Mouse (Mus musculus): ENCODE measurements at regions not wholly inside any gene's neighbourhood (a gene's known extent, or its start where the extent isn't known, plus 50 kb on each side); places are given as distances from the start of the nearest gene placed in this dataset.
"Not testable (repeated sequence)": the region's sequence is repeated elsewhere in the genome, so short reads cannot be mapped to it uniquely, and the experiment has no call there.

GRCm38 (mm10) chr16:65441954-65442353 lies 78.4 kb upstream of the Pou1f1 start:
- WGBS (ENCODE audit: insufficient replicate concordance): 60% methylated on average over 4 of the region's 4 CpGs
- no peak overlapping the region for H3K27ac ChIP-seq

DNA sequence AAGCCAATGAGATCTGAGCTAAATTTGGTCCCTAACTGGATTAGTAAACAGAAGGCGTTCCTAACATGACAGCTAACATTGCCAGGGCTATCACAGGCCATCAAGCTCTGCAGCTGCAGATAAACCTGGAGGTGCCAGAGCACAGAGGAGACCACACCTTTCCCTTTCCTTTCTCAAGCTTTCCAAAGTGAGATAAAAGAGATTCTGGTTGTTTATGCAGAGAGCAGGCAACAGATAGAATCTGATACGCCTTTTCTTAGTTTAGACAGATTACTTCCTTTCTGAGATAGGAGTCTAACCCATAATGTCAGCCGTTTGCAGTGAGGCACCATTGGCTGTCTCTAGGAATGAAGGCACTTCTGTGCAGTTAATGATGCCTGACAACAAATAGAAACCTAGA lies 71.5 kb upstream of the Pou1f1 start:
- Histone ChIP-seq H3K4me3 (ENCODE audit: insufficient read depth in 1 of 2, low read depth in 2 of 2, low read length in 2 of 2) (no peak overlapping the region), H3K27ac (no peak overlapping the region), H3K4me1 (replicated peaks; ENCODE audit: control insufficient read depth in 2 of 2, insufficient read depth in 2 of 2, low read length in 1 of 2) (no peaks in the 10 kb centered on the region; a peak in 1 of 4 replicates), H3K4me2 (ENCODE audit: low read depth) (no peak overlapping the region), H3K36me3 (replicated peaks; ENCODE audit: control insufficient read depth, insufficient read depth, low read depth) (no peaks in the 10 kb centered on the region), H3K9me3 (ENCODE audit: control insufficient read depth, low read length) (no peaks in the 10 kb centered on the region), H3K27me3 (ENCODE audit: control insufficient read depth, insufficient read depth, low read length) (no peaks in the 10 kb centered on the region), H3K9ac (replicated peaks) (no peak overlapping the region)
- 12% methylated on average over 3 of the region's 3 CpGs for WGBS (ENCODE audit: insufficient replicate concordance)
- DNase-seq (ENCODE audit: low read depth in 3 of 3, low spot score in 3 of 3): no peak
- TF ChIP-seq EP300 (IDR thresholded peaks at IDR 0.05; ENCODE audit: low read depth) (no peak), CTCF (IDR thresholded peaks at IDR 0.05; ENCODE audit: low read depth) (no peak)
- ATAC-seq (ENCODE audit: insufficient read depth): no peak

More at GRCm38 (mm10) chr16:65441954-65442353, 78.4 kb upstream of the Pou1f1 start:
- no peak overlapping the region for H3K4me3 ChIP-seq (ENCODE audit: insufficient read depth in 1 of 2, low read depth in 2 of 2, low read length in 2 of 2)
- H3K9ac ChIP-seq (replicated peaks): no peak overlapping the region
- H3K4me1 ChIP-seq (replicated peaks; ENCODE audit: control insufficient read depth in 2 of 2, insufficient read depth in 2 of 2, low read length in 1 of 2): no peaks in the 10 kb centered on the region
- ATAC-seq (ENCODE audit: insufficient read depth) (no peak), DNase-seq (ENCODE audit: low read depth in 3 of 3, low spot score in 3 of 3) (no peak)
- no peak overlapping the region for H3K4me2 ChIP-seq (ENCODE audit: low read depth)
- H3K9me3 ChIP-seq (ENCODE audit: control insufficient read depth, low read length): no peaks in the 10 kb centered on the region
- TF ChIP-seq EP300 (IDR thresholded peaks at IDR 0.05; ENCODE audit: low read depth) (no peak), CTCF (IDR thresholded peaks at IDR 0.05; ENCODE audit: low read depth) (no peak)
- no peaks in the 10 kb centered on the region for H3K27me3 ChIP-seq (ENCODE audit: control insufficient read depth, insufficient read depth, low read length)
- H3K36me3 ChIP-seq (replicated peaks; ENCODE audit: control insufficient read depth, insufficient read depth, low read depth): no peaks in the 10 kb centered on the region

DNA sequence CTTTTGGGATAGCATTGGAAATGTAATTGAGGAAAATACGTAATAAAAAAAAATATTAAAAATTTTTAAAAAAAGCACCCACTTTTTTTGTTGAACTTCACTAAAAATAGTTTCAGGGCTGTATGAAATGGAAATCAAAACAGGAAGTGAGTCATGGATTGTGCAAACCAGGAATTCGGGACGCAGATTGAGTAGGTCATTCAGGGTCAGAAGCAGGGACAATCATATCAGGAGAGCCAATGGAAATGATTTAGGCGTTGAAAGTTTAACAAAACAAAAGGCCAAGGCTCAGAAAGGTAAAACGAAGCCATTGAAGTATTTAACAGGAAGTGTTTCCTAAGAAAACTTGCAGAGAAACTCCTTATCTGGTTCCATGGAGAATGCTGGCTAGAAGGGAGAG lies 69.6 kb upstream of the Pou1f1 start:
- Histone ChIP-seq H3K4me3 (ENCODE audit: insufficient read depth in 1 of 2, low read depth in 2 of 2, low read length in 2 of 2) (no peak overlapping the region), H3K27ac (no peak overlapping the region), H3K9me3 (ENCODE audit: control insufficient read depth, low read length) (no peaks in the 10 kb centered on the region), H3K9ac (replicated peaks) (no peak overlapping the region), H3K36me3 (replicated peaks; ENCODE audit: control insufficient read depth, insufficient read depth, low read depth) (no peaks in the 10 kb centered on the region), H3K4me2 (ENCODE audit: low read depth) (no peak overlapping the region), H3K27me3 (ENCODE audit: control insufficient read depth, insufficient read depth, low read length) (no peaks in the 10 kb centered on the region), H3K4me1 (replicated peaks; ENCODE audit: control insufficient read depth in 2 of 2, insufficient read depth in 2 of 2, low read length in 1 of 2) (no peaks in the 10 kb centered on the region; a peak in 1 of 4 replicates)
- TF ChIP-seq CTCF (IDR thresholded peaks at IDR 0.05; ENCODE audit: low read depth) (no peak), EP300 (IDR thresholded peaks at IDR 0.05; ENCODE audit: low read depth) (no peak)
- ATAC-seq (ENCODE audit: insufficient read depth) (no peak), DNase-seq (ENCODE audit: low read depth in 3 of 3, low spot score in 3 of 3) (no peak)
- WGBS (ENCODE audit: insufficient replicate concordance): 47% methylated on average over 5 of the region's 5 CpGs

- H3K4me1 ChIP-seq (replicated peaks; ENCODE audit: control insufficient read depth in 2 of 2, insufficient read depth in 2 of 2, low read length in 1 of 2): no peaks in the 10 kb centered on the region; a peak in 1 of 4 replicates
- WGBS (ENCODE audit: insufficient replicate concordance): 55% methylated on average over 3 of the region's 3 CpGs
These were observed 68.4 kb upstream of the Pou1f1 start for GRCm38 (mm10) chr16:65451885-65452284.

GRCm38 (mm10) chr16:65456948-65457347 lies 63.4 kb upstream of the Pou1f1 start:
- not testable (repeated sequence) for H3K4me1 ChIP-seq (replicated peaks; ENCODE audit: control insufficient read depth in 2 of 2, insufficient read depth in 2 of 2, low read length in 1 of 2); H3K27me3 ChIP-seq (ENCODE audit: control insufficient read depth, insufficient read depth, low read length); H3K9ac ChIP-seq (replicated peaks); H3K36me3 ChIP-seq (replicated peaks; ENCODE audit: control insufficient read depth, insufficient read depth, low read depth); H3K4me3 ChIP-seq (ENCODE audit: insufficient read depth in 1 of 2, low read depth in 2 of 2, low read length in 2 of 2); H3K9me3 ChIP-seq (ENCODE audit: control insufficient read depth, low read length); ATAC-seq (ENCODE audit: insufficient read depth); DNase-seq (ENCODE audit: low read depth in 3 of 3, low spot score in 3 of 3); H3K27ac ChIP-seq; H3K4me2 ChIP-seq (ENCODE audit: low read depth)
- 54% methylated on average over 1 of the region's 3 CpGs for WGBS (ENCODE audit: insufficient replicate concordance)

More at GRCm38 (mm10) chr16:65451885-65452284, 68.4 kb upstream of the Pou1f1 start:
- H3K4me3 ChIP-seq (ENCODE audit: insufficient read depth in 1 of 2, low read depth in 2 of 2, low read length in 2 of 2): no peak overlapping the region
- H3K9ac ChIP-seq (replicated peaks): no peak overlapping the region
- DNase-seq (ENCODE audit: low read depth in 3 of 3, low spot score in 3 of 3): no peak
- TF ChIP-seq EP300 (IDR thresholded peaks at IDR 0.05; ENCODE audit: low read depth) (no peak), CTCF (IDR thresholded peaks at IDR 0.05; ENCODE audit: low read depth) (no peak)
- H3K36me3 ChIP-seq (replicated peaks; ENCODE audit: control insufficient read depth, insufficient read depth, low read depth): no peaks in the 10 kb centered on the region
- no peak for ATAC-seq (ENCODE audit: insufficient read depth)
- no peaks in the 10 kb centered on the region for H3K27me3 ChIP-seq (ENCODE audit: control insufficient read depth, insufficient read depth, low read length)
- H3K9me3 ChIP-seq (ENCODE audit: control insufficient read depth, low read length): no peaks in the 10 kb centered on the region
- no peak overlapping the region for H3K4me2 ChIP-seq (ENCODE audit: low read depth)
- no peak overlapping the region for H3K27ac ChIP-seq

Measured in liver, embryonic 14.5 days (tissue).